Mouse (Mus musculus) urinary bladder, postnatal 25 days (tissue): ENCODE measurements around the gene Neu1.
"Not testable (repeated sequence)": the region's sequence is repeated elsewhere in the genome, so short reads cannot be mapped to it uniquely, and the experiment has no call there.

ENCODE experiments used
- DNase-seq: peaks from one replicate; pipeline ENCODE4 v3.0.0; 2022; ENCODE audit warnings: low spot score

Gene Neu1

DNA sequence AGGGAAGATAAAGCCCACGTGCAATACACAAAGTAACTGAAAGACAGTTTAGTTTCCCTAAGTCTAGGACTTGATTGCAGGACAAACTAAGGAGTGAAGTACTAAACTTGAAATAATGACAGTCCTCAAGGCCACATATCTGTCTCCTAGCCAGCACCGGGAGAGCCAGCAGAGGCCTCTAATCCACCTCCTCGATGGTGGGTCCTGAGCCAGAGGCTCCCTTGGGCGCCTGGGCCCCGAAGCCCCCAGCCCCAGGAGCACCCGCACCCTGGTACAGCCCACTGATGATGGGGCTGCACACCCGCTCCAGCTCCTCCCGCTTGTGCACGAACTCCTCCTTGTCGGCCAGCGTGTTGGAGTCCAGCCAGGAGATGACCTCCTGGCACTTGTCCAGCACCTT lies 38.8 kb downstream of the Neu1 start, which contains the start of gene Gm20481:
Gene Gm20481, plus strand, starts transcription at position 91 of the 400 bp plus-strand sequence.
- DNase-seq = not testable (repeated sequence)

- DNase-seq = not testable (repeated sequence)
These were observed 39.8 kb downstream of the Neu1 start for GRCm38 (mm10) chr17:34970850-34971249.

DNA sequence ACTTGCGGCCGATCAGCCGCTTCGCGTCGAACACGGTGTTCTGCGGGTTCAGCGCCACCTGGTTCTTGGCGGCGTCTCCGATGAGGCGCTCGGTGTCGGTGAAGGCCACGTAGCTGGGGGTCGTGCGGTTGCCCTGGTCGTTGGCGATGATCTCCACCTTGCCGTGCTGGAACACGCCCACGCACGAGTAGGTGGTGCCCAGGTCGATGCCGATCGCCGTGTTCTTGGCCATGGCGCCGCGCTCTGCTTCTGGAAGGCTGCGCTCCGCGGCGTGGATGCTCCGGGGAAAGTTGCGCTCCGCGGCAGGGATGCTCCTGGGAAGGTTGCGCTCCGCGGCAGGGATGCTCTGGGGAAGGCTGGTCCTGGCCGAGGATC lies 40.6 kb downstream of the Neu1 start:
- not testable (repeated sequence) for DNase-seq

GRCm38 (mm10) chr17:34972069-34972749 lies 41.2 kb downstream of the Neu1 start, which contains the start of the genes Hspa1a and Hspa1l:
Gene Hspa1a, minus strand, starts transcription at chr17:34972156.
Gene Hspa1l, plus strand, starts transcription at chr17:34972703.
- peak; percentile 63 for DNase-seq

DNA sequence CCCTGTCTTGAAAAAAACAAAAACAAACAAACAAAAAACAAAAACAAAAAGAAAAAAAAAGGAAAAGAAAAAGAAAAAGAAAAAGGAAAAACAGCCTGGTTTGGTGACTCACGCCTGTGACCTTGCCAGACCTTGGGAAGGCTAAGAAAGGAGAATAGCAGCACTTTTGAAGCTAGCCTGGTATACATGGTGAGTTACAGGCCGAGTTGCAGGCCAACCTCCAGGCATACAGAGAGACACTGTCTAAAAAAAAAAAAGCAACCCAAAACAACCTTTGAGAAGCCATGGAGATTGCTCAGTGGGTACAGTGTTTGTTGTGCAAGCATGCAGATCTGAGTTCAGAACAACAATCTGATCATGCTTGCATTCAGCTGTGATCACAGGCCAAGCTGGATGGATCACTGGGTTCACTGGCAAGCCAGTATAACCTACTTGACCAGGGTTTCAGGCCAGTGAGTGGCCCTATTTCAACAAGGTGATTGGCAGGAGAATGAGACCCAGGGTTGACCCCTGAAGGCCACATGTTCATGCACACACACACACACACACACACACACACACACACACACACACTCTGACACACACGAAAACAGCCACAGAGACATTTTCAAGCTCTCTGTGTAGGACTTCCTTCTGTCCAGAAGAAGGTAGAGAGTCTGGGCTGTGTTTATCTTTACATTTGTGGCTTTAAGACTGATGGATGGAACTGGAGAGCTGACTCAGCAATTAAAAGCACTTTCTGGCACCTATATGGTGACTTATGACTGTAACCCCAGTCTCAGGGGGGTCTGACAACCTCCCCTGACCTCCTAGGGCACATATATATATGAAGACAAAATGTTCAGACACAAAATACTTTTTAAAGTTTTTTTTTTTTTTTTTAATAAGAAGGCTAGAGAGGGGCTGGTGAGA lies 44.8 kb downstream of the Neu1 start:
- no peak for DNase-seq

- DNase-seq = no peak
These were observed 45.9 kb downstream of the Neu1 start for GRCm38 (mm10) chr17:34977000-34977399.

GRCm38 (mm10) chr17:34978239-34978638 lies 47.2 kb downstream of the Neu1 start:
- DNase-seq = no peak

DNA sequence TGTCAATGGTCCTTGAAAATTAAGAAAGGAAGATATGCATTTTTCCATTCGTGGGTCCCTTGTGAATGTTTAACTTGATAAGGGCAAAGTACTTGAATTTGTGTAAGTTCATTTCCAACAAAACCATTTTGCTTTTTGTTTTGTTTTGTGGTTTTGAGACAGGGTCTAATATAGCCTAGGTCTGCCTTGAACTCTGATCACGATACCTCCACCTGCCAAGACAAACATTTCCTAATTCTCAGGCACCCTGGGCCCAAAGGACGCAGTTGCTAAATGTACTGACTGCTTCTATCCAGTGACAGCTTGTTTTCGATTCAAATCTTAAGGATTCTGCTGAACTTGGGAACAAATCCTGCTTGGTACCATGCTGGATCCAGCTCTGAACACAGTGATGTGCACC lies 48.6 kb downstream of the Neu1 start:
- DNase-seq = no peak

GRCm38 (mm10) chr17:34980655-34981054 lies 49.6 kb downstream of the Neu1 start:
- no peak for DNase-seq

GRCm38 (mm10) chr17:34981690-34982180 lies 50.7 kb downstream of the Neu1 start, which contains the start of gene Lsm2:
Gene Lsm2, plus strand, starts transcription at chr17:34981862.
- DNase-seq = peak; percentile 85

DNA sequence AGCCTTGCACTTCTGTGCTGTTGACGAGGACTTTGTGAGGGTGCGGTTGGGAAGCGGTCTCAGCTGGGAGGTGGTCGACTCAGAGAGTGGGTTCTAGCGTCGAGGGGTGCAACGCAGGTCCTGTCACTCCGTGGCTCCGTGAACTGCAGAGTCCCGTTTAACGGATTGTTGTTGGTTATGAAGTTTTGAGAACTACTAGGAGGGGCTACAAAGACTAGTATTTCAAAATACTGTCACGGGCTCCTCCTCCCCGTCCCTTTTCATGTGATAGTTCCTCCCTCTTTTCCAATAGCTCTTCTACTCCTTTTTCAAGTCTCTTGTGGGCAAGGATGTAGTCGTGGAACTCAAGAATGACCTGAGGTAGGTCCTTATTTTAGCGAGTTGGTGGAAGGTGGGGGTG lies 51.3 kb downstream of the Neu1 start:
- DNase-seq = no peak

GRCm38 (mm10) chr17:34984218-34984617 lies 53.2 kb downstream of the Neu1 start:
- DNase-seq = no peak
